Mouse (Mus musculus): ENCODE results near the gene Myt1l. TPM values are rescaled to one million over a fixed set of nuclear protein-coding genes. Genes with fewer than 3 reads are reported as not detected.
A peak's percentile ranks its signal among the peaks of the same experiment; 100 is the strongest.

Myt1l gene
- polyA plus RNA-seq, 1 experiment from 2014 or later: 4.3 TPM

DNA sequence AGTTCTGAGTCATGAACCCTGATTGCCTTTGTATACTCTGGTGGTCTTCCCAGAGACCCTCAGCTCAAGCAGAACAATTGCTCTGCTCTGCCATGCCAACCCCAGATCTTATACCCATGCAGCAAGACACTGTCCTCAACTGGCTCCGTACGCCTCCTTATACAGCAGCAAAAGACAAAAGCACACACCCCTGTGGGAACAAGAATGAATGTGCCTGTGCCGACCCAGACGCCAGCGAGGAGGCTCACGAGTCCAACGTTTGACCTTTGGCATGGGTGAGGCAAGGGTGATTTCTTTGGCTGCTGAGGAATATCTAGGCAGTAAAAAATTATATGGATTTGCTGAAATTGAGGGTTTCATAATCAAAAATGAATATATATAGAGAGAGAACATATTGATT is 143.8 kb downstream of the Myt1l start:
- Histone ChIP-seq H3K4me1 (no peaks in the 10 kb centered on the region), H3K27me3 (no peaks in the 10 kb centered on the region), H3K9me3 (no peaks in the 10 kb centered on the region), H3K4me3 (no peak overlapping the region), H3K36me3 (no peaks in the 10 kb centered on the region), H3K27ac (no peak overlapping the region), H3K4me2 (no peak overlapping the region), H3K9ac (no peak overlapping the region)
- 86% methylated on average over 7 of the region's 7 CpGs for WGBS
- ATAC-seq (ENCODE audit: insufficient number of reproducible peaks, insufficient read depth, low FRiP score, low TSS enrichment, low read depth): no peak

GRCm38 (mm10) chr12:29675594-29676362 is 147.6 kb downstream of the Myt1l start:
- no peak overlapping the region for H3K4me3 ChIP-seq
- no peaks in the 10 kb centered on the region for H3K4me1 ChIP-seq
- H3K9ac ChIP-seq: 0 out of 2 replicates have a peak overlapping the region, but pooled peaks have one; percentile 8
- WGBS: 44% methylated on average over 14 of the region's 14 CpGs
- no peaks in the 10 kb centered on the region for H3K36me3 ChIP-seq
- H3K27me3 ChIP-seq: no peaks in the 10 kb centered on the region
- H3K27ac ChIP-seq: no peak overlapping the region
- no peaks in the 10 kb centered on the region for H3K9me3 ChIP-seq
- ATAC-seq (ENCODE audit: insufficient number of reproducible peaks, insufficient read depth, low FRiP score, low TSS enrichment, low read depth): no peak
- no peak overlapping the region for H3K4me2 ChIP-seq

GRCm38 (mm10) chr12:29682384-29682783 is 154.2 kb downstream of the Myt1l start:
- Histone ChIP-seq H3K4me1 (no peaks in the 10 kb centered on the region), H3K9me3 (no peaks in the 10 kb centered on the region), H3K9ac (no peak overlapping the region), H3K27ac (no peak overlapping the region), H3K36me3 (no peaks in the 10 kb centered on the region), H3K4me3 (no peak overlapping the region), H3K4me2 (no peak overlapping the region), H3K27me3 (no peaks in the 10 kb centered on the region)
- ATAC-seq (ENCODE audit: insufficient number of reproducible peaks, insufficient read depth, low FRiP score, low TSS enrichment, low read depth): no peak
- 86% methylated on average over 8 of the region's 8 CpGs for WGBS

GRCm38 (mm10) chr12:29682946-29683345 is 154.8 kb downstream of the Myt1l start:
- Histone ChIP-seq H3K4me1 (no peaks in the 10 kb centered on the region), H3K9ac (no peak overlapping the region), H3K27ac (no peak overlapping the region), H3K9me3 (no peaks in the 10 kb centered on the region), H3K36me3 (no peaks in the 10 kb centered on the region), H3K27me3 (no peaks in the 10 kb centered on the region), H3K4me3 (no peak overlapping the region), H3K4me2 (no peak overlapping the region)
- no peak for ATAC-seq (ENCODE audit: insufficient number of reproducible peaks, insufficient read depth, low FRiP score, low TSS enrichment, low read depth)
- 87% methylated on average over 8 of the region's 8 CpGs for WGBS

DNA sequence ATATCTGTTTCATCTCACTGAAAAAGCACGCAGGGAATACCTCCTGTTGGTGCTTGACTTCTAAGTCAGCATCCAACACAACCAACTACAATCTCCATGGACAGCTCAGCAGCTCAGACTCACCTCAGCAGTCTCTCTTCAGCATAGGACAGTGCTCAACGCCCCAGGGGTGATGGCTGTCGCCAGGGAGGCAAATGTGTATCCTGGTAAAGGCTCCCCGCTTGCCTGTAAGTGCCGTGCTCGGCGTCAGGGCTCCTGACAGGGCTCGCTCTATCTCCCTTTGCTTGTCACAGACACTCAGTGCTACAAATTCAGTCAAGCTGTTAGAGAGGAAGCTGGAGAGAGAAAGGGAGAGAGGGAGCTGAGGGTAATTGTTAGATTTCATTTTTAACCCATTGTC is 158.1 kb downstream of the Myt1l start:
- no peak overlapping the region for H3K4me3 ChIP-seq
- WGBS: 65% methylated on average over 8 of the region's 8 CpGs
- no peak for ATAC-seq (ENCODE audit: insufficient number of reproducible peaks, insufficient read depth, low FRiP score, low TSS enrichment, low read depth)
- H3K36me3 ChIP-seq: no peaks in the 10 kb centered on the region
- no peak overlapping the region for H3K27ac ChIP-seq
- H3K4me1 ChIP-seq: no peaks in the 10 kb centered on the region
- no peaks in the 10 kb centered on the region for H3K9me3 ChIP-seq
- H3K9ac ChIP-seq: no peak overlapping the region
- H3K4me2 ChIP-seq: no peak overlapping the region
- no peaks in the 10 kb centered on the region for H3K27me3 ChIP-seq

GRCm38 (mm10) chr12:29691566-29691965 is 163.4 kb downstream of the Myt1l start:
- WGBS: 73% methylated on average over 5 of the region's 5 CpGs
- H3K27me3 ChIP-seq: no peaks in the 10 kb centered on the region
- H3K4me2 ChIP-seq: no peak overlapping the region
- no peak for ATAC-seq (ENCODE audit: insufficient number of reproducible peaks, insufficient read depth, low FRiP score, low TSS enrichment, low read depth)
- H3K27ac ChIP-seq: no peak overlapping the region
- no peaks in the 10 kb centered on the region for H3K36me3 ChIP-seq
- no peak overlapping the region for H3K9ac ChIP-seq
- no peaks in the 10 kb centered on the region for H3K9me3 ChIP-seq
- H3K4me1 ChIP-seq: 0 out of 2 replicates have a peak, but pooled peaks cover 4% of the 10 kb centered on the region
- no peak overlapping the region for H3K4me3 ChIP-seq

- 41% methylated on average over 2 of the region's 2 CpGs for WGBS
- Histone ChIP-seq H3K4me1 (peaks cover 6% of the 10 kb centered on the region; the same call in 1 of the 2 replicates), H3K4me2 (no peak overlapping the region), H3K4me3 (no peak overlapping the region), H3K9me3 (no peaks in the 10 kb centered on the region), H3K27ac (no peak overlapping the region), H3K27me3 (no peaks in the 10 kb centered on the region), H3K9ac (no peak overlapping the region), H3K36me3 (no peaks in the 10 kb centered on the region)
- no peak for ATAC-seq (ENCODE audit: insufficient number of reproducible peaks, insufficient read depth, low FRiP score, low TSS enrichment, low read depth)
Observed at GRCm38 (mm10) chr12:29695194-29695593, 167.0 kb downstream of the Myt1l start.

DNA sequence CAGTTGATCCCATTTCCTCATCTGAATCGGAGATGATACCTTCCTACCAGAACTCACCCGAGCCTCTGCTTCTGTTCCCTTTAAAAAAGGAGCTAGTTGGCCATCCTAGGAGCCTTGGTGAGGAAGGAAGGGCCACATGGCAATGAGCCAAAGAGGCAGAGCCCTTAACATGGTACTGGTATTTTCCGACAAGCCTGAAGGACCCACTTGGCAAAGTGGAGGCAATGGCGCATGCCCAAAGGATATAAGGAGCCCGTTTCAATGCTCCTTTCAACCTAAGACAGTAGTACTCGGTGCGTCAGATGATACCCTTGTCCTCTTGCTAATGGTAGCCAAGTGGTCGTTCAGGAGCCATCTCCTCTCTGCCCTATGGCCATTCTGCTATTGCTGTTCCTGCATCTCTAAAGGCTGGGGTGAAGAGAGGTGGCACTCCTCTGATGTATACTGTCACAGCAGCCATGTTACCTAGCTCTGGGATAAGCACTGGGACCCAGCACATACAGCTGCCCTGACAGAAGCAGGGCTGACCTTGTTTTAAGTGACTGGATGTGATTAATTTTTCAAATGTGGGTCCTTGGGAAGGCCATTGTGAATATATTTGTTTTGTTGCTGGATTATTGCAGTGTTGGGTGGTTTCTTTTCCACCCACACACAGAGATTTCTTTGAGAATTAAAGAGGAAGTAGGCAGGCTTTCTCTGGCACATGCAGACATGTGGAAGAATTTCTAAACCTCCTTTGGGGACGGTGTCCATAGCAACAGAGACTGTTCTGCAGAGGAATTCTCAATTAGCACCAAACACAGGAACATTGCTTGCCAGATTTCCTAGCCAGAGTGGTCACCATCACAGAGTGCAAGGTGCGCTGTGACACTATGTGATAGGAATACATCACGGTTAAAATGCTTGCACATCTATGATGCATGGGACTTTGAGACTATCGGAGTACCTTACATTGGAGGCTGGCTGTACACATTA is 169.6 kb downstream of the Myt1l start:
- no peak overlapping the region for H3K4me3 ChIP-seq
- peaks cover 6% of the 10 kb centered on the region for H3K4me1 ChIP-seq
- H3K36me3 ChIP-seq: no peaks in the 10 kb centered on the region
- H3K27me3 ChIP-seq: no peaks in the 10 kb centered on the region
- H3K4me2 ChIP-seq: no peak overlapping the region
- no peaks in the 10 kb centered on the region for H3K9me3 ChIP-seq
- WGBS: 74% methylated on average over 12 of the region's 12 CpGs
- no peak overlapping the region for H3K27ac ChIP-seq
- H3K9ac ChIP-seq: no peak overlapping the region
- no peak for ATAC-seq (ENCODE audit: insufficient number of reproducible peaks, insufficient read depth, low FRiP score, low TSS enrichment, low read depth)

DNA sequence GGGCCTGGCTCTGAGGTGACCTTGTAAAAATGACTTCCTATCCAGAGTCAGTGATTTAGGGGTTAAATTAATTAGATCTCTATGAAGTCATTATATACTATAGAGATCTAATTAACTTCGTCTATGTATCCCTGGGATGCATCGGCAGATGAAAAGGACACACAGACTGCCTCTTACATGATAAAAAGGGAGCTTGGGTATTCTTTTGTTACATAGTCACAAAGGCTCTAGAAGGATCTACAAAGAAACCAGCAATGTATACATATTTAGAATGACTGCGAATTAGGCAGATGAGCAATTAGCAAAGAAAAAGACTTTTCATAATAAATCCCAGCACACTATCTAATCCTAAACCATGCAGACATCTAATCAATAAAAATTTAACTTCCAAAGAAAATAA is 170.4 kb downstream of the Myt1l start:
- Histone ChIP-seq H3K4me3 (no peak overlapping the region), H3K27ac (no peak overlapping the region), H3K9ac (no peak overlapping the region), H3K36me3 (no peaks in the 10 kb centered on the region), H3K4me1 (peaks cover 6% of the 10 kb centered on the region), H3K27me3 (no peaks in the 10 kb centered on the region), H3K9me3 (no peaks in the 10 kb centered on the region), H3K4me2 (no peak overlapping the region)
- no peak for ATAC-seq (ENCODE audit: insufficient number of reproducible peaks, insufficient read depth, low FRiP score, low TSS enrichment, low read depth)
- 56% methylated on average over 3 of the region's 3 CpGs for WGBS

DNA sequence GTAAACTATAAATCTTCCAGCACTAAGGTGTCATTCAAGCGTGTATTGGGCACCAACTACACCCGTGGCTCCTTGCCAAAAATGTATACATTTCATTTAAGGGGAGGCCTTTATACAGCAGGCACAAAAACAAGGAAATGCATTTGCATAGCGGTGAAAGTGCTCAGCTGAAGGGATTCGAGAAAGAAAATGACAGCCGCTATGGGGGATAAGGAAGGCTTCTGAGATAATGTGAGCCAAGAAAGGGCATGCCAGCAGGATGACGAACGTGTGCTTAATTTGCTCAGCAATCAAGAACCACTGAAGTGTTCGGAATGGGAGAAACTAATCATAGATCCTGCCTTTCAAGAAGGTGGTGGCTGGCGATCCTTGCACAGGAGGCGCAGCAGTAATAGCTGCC is 170.8 kb downstream of the Myt1l start:
- Histone ChIP-seq H3K4me3 (no peak overlapping the region), H3K9me3 (no peaks in the 10 kb centered on the region), H3K36me3 (no peaks in the 10 kb centered on the region), H3K4me2 (no peak overlapping the region), H3K27ac (no peak overlapping the region), H3K9ac (no peak overlapping the region), H3K27me3 (no peaks in the 10 kb centered on the region), H3K4me1 (peaks cover 6% of the 10 kb centered on the region)
- 45% methylated on average over 10 of the region's 10 CpGs for WGBS
- no peak for ATAC-seq (ENCODE audit: insufficient number of reproducible peaks, insufficient read depth, low FRiP score, low TSS enrichment, low read depth)

DNA sequence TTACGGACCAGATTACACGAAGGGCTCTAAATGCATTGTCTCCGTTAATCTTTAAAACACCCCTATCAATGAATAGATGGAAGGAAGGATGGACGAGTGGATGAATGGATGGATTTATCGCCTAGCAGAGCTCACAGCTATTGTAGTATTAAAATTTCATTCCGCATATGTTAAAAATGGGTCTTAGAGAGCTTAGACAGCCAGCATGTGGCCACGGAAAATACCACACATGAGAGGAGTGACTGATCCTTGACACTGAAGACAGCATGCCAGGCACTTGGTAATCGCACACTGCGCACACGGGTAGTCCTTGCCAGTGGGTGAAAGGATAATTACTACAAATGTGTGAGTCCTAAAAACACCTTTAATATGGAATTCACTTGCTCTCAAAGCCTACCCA is 171.2 kb downstream of the Myt1l start:
- no peak for ATAC-seq (ENCODE audit: insufficient number of reproducible peaks, insufficient read depth, low FRiP score, low TSS enrichment, low read depth)
- no peak overlapping the region for H3K4me3 ChIP-seq
- no peak overlapping the region for H3K4me2 ChIP-seq
- H3K27ac ChIP-seq: no peak overlapping the region
- no peaks in the 10 kb centered on the region for H3K9me3 ChIP-seq
- H3K9ac ChIP-seq: no peak overlapping the region
- 76% methylated on average over 10 of the region's 10 CpGs for WGBS
- H3K4me1 ChIP-seq: peaks cover 6% of the 10 kb centered on the region
- H3K36me3 ChIP-seq: no peaks in the 10 kb centered on the region
- H3K27me3 ChIP-seq: no peaks in the 10 kb centered on the region

GRCm38 (mm10) chr12:29700026-29700425 is 171.8 kb downstream of the Myt1l start:
- H3K4me2 ChIP-seq: no peak overlapping the region
- H3K9me3 ChIP-seq: no peaks in the 10 kb centered on the region
- H3K36me3 ChIP-seq: no peaks in the 10 kb centered on the region
- H3K27me3 ChIP-seq: no peaks in the 10 kb centered on the region
- H3K9ac ChIP-seq: no peak overlapping the region
- no peak overlapping the region for H3K27ac ChIP-seq
- WGBS: 87% methylated on average over 3 of the region's 3 CpGs
- peaks cover 6% of the 10 kb centered on the region for H3K4me1 ChIP-seq
- no peak for ATAC-seq (ENCODE audit: insufficient number of reproducible peaks, insufficient read depth, low FRiP score, low TSS enrichment, low read depth)
- H3K4me3 ChIP-seq: no peak overlapping the region
